Mouse (Mus musculus) spleen, embryonic (tissue): Measurements from ENCODE around the gene Pzp.

Experiments
- CTCF ChIA-PET: fragments of 350-600 bp; sonication (Branson Sonifier 250); formaldehyde crosslinking; loops from one replicate; lab custom pipeline; 2022; lab: Charles Lee

Pzp gene

GRCm38 (mm10) chr6:128436356-128437005 lies 90.0 kb downstream of the Pzp start:
- CTCF ChIA-PET, result no interaction called here

GRCm38 (mm10) chr6:128435474-128435873 lies 91.0 kb downstream of the Pzp start:
- CTCF ChIA-PET, result no interaction called here
